Mouse (Mus musculus): ENCODE data around the gene Cacna1i. TPM values are rescaled to one million over a fixed set of nuclear protein-coding genes. Genes with fewer than 3 reads are reported as not detected.

Cacna1i gene
- total RNA-seq, 2 experiments from 2014 or later, result 36.1 to 41.4 TPM

DNA sequence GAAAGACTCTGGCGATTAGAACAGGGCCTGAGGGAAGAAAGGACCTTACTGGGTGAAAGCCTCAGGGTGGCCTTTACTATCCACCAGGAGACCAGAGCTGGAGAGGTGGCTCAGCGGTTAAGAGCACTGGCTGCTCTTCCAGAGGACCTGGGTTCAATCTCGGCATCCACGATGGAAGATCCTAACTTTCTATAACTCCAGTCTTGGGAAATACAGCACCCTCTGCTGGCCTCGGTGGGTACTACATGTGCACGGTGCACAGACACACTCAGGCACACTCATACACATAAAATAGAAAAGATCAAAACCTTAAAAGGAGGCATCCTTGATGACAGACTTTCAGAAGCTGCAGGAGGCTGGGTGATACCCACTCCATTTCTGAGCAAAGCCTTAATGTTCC lies 6.4 kb upstream of the Cacna1i start:
- TF ChIP-seq CTCF (conservative IDR thresholded peaks at IDR 0.05), result peak; percentile 81
- Histone ChIP-seq H3K4me3 (no peak overlapping the region), H3K27ac (no peak overlapping the region)
- peak in 1 of 2 experiments; percentile 47 for DNase-seq (ENCODE audit: low spot score in 2 of 2)

DNA sequence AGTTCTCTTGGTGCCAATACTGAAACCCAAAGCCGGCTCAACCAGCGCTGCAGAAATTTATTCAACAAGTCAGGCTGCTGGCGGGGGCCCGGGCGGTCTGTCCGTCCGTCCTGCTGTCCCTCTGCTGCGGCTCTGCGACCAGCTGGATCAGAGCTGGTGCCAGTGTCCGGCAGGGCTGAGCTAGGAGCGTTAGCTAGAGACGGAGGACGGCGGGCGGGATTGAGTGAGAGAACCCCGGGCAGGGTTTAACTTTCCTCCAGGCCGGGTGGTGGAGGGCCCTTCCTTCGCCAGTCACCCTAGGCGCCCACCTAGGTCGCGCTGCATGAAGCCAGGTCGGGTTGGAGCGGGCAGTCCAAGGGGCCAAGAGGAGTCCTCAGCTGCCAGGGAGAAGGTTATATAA lies 998 bp downstream of the Cacna1i start:
- DNase-seq (ENCODE audit: low spot score in 2 of 2), result no peak
- no peak for TF ChIP-seq CTCF (conservative IDR thresholded peaks at IDR 0.05)
- Histone ChIP-seq H3K4me3 (peak overlapping the region; percentile 68), H3K27ac (peak overlapping the region; percentile 88)

DNA sequence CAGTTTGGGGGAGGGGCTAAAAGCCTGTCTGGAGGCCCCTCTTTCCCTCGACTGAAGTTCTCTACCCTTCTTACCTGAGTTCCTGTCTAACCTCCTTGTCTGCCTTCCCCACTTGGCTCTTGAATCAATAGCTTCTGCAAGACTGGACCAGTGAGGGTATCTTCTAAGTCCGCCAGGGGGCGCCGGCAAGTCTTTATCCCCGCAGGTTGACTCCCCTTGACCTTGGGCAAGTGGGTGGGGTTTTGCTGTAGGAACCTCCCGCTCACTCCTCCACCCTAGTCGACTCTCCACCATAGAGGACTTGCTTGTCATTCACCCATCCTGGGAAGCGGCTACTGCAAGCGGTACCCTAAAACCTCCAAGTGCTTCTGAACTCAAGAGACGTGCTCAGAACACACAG lies 2.4 kb downstream of the Cacna1i start:
- peak; percentile 84 for TF ChIP-seq CTCF (conservative IDR thresholded peaks at IDR 0.05)
- H3K4me3 ChIP-seq, result peak overlapping the region; percentile 33
- no peak overlapping the region for H3K27ac ChIP-seq
- peak; percentile 66 to 73 for DNase-seq (ENCODE audit: low spot score in 2 of 2)

DNA sequence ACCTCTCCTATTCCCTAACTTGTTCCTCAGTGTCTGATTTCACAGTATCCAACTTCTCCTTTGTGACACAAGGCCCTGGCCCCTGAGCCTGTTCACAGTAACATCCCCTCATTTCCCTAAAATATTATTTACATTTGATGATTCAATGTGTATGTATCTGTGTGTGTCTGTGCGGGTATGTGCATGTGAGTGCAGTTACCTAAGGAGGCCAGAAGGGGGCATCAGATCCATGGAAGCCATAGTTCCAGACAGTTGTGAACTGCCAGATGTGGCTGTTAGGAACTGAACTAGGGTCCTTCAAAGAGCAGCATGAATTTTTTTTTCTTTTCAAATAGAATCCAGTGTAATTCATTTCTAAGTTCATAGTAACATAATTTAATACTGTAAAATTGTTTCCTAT lies 10.1 kb downstream of the Cacna1i start:
- TF ChIP-seq CTCF (conservative IDR thresholded peaks at IDR 0.05), result peak; percentile 62
- DNase-seq (ENCODE audit: low spot score in 2 of 2), result no peak
- no peak overlapping the region for H3K4me3 ChIP-seq
- H3K27ac ChIP-seq, result no peak overlapping the region

DNA sequence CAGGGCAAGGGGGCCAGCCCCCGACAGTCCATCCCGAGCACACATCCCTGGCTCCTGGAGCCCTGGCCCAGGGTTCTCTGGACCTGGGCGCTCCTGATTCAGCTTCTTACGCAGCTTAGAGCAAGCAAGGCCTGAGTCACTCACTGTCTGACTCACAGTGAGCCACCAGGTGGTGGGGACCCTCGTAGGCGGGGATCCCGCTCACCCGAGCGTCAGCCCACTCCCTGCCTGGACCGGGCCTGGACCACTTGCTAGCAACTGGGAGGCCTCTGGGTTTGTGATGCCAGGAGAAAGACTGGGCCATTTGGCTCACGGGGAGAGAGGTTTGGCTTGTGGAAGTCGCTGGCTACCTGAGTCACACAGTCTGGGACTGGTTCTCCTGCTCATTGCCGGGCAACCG lies 16.7 kb downstream of the Cacna1i start:
- peak; percentile 26 to 28 for DNase-seq (ENCODE audit: low spot score in 2 of 2)
- no peak overlapping the region for H3K27ac ChIP-seq
- TF ChIP-seq CTCF (conservative IDR thresholded peaks at IDR 0.05), result no peak
- H3K4me3 ChIP-seq, result no peak overlapping the region

DNA sequence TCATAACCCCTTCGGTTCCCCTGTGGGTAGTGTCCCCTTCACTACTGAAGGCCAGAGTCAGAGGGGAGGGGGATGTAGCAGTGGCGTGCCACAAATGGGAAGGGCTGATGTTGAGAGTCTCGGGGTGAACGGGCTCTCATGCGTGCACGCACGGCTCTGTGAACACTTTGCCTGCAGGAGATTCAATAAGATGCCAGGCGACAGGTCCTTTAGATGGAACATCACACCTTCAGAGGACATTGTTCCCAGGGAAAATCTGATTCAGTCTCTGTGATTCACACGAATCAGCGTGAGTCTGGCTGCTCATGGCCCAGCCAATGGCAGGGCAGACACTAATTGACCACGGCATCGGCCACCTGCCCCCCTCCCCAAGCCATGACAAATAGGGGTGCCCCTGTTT lies 17.1 kb downstream of the Cacna1i start:
- no peak for TF ChIP-seq CTCF (conservative IDR thresholded peaks at IDR 0.05)
- H3K4me3 ChIP-seq, result no peak overlapping the region
- DNase-seq (ENCODE audit: low spot score in 2 of 2), result no peak
- H3K27ac ChIP-seq, result no peak overlapping the region

DNA sequence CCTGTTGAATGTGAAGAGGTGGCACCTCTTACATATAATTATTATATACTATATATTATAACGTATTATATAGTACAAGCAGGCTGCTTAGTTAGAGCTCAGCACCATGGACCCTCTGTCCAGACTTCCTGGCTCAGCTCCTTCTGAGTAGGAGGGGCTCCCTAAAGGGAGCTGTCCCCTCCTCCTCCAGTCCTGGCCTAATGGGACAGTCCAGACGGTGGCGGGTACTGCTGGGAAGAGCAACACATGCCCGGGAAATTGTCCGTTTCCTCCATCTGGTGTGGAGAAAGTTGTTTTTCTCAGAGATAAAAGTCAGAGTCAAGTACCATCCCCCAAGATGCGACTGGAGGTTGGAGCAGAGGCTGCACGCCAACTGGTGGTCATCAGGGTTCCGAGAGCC lies 19.1 kb downstream of the Cacna1i start:
- no peak overlapping the region for H3K27ac ChIP-seq
- DNase-seq (ENCODE audit: low spot score in 2 of 2), result no peak
- TF ChIP-seq CTCF (conservative IDR thresholded peaks at IDR 0.05), result no peak
- no peak overlapping the region for H3K4me3 ChIP-seq

DNA sequence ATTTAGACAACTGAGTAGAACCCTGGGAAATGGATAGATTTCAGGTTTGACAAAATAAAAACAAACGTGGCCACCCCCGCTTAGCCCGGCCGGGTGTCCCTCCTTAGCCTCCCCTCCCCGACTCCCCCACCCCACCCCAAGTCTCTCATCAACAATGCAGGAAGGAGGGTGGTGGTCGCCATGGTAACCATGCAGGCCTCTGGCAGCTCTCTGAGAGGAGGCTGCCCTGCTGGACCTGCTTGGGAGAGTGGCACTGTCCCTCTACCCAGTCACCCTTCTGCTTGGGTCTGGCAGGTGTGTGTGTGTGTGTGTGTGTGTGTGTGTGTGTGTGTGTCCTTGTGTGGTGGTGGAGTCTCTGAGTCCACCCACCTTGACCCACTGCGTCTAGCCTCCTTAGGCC lies 27.7 kb downstream of the Cacna1i start:
- H3K4me3 ChIP-seq, result no peak overlapping the region
- TF ChIP-seq CTCF (conservative IDR thresholded peaks at IDR 0.05), result no peak
- DNase-seq (ENCODE audit: low spot score in 2 of 2), result no peak
- H3K27ac ChIP-seq, result no peak overlapping the region

DNA sequence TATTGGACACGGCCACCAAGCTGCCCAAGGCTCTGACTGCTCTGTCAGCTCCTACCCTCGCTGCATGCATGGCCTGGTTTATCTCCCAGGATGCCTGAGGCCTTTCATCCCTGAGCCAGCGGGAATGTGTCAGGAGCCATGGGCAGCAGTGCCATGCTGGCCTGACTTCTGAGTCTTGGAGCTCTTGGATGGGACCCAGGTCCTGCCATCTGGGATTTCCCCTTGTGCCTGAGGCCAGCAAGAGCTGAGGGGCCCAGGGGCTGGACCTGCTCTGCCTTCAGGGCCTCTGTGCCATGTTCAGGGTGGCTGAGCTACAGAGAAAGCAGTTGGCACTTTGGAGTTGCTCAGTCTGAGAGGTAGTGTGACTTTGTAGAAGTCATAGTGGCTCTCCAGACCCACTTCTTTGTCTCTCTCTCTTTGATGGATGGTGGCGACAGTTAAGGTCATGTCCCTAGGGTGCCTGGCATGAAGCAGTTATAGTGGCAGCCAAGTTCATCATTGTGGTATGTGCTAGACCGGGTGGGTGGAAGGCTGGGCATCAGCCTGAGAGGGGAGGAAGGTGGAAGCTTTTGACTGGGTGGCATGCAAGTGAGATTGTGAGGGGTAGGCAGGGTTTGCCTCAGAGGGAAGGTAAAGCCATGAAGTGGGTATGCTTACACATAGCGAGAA lies 30.1 kb downstream of the Cacna1i start:
- Histone ChIP-seq H3K27ac (no peak overlapping the region), H3K4me3 (no peak overlapping the region)
- DNase-seq (ENCODE audit: low spot score in 2 of 2), result no peak
- no peak for TF ChIP-seq CTCF (conservative IDR thresholded peaks at IDR 0.05)

DNA sequence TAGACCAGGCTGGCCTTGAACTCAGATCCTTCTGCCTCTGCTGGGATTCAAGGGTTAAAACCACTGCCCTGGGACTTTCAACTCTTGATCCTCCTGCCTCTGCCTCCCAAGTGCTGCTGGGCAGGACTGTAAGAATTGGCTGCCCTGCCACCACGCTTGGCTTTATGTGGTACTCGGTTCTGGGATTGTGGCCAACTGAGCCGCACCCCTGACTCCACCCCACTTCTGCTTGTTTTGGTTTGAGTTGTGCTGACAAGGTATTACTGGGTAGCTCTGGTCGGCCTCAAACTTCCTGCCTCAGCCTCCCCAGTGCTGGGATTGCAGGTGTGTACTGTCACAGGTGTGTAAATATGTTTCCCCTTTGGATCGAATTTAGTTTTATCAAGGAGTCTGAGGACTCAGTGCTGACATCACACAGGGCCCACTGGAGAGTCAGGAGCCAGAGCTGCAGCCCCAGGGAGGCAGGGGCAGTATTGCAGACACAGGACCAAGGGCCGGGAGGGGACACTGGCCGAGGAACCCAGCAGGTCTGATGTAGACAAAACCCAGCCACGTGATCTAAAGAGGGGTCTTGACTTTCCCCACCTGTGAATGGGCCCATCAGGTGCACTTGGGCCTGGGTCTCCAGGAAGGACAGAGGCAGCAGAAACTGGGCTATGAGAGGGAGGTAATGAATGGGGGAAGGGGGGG lies 30.9 kb downstream of the Cacna1i start:
- no peak for DNase-seq (ENCODE audit: low spot score in 2 of 2)
- TF ChIP-seq CTCF (conservative IDR thresholded peaks at IDR 0.05), result no peak
- Histone ChIP-seq H3K4me3 (no peak overlapping the region), H3K27ac (no peak overlapping the region)

DNA sequence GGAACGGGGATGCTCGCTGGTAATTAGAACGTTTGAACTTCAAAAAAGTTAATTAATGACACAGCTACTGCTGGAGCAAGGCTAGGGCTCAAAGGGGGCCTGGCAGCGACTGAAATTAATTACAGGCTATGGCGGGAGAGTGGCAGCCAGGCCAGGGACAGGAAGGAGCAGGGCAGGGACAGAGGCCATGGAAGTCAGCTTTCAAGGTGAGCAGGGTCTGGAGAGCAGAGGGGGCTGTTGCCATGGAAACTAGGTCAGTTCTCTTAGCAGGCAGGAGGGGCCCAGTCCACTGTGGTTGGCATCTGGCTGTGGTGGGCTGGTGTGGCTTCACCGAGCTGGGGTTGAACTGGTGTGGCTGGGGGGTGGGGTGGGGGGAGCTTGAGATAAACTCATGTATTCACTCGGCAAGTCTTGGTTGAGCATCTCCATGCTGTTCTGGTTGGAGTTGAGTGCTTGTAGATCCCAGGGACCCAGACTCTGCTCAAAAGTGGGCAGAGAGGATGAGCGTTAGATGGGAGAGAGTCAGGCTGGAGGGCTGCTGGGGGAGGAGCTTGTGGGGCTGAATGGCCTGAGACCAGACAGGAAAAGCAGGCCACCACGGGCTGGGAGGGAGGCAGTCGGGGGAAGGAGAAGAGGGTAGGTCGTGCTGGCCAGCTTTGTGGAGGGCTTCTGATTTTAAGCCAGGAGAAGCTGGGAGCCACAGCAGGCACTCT lies 31.7 kb downstream of the Cacna1i start:
- Histone ChIP-seq H3K4me3 (no peak overlapping the region), H3K27ac (no peak overlapping the region)
- TF ChIP-seq CTCF (conservative IDR thresholded peaks at IDR 0.05), result no peak
- DNase-seq (ENCODE audit: low spot score in 2 of 2), result no peak

DNA sequence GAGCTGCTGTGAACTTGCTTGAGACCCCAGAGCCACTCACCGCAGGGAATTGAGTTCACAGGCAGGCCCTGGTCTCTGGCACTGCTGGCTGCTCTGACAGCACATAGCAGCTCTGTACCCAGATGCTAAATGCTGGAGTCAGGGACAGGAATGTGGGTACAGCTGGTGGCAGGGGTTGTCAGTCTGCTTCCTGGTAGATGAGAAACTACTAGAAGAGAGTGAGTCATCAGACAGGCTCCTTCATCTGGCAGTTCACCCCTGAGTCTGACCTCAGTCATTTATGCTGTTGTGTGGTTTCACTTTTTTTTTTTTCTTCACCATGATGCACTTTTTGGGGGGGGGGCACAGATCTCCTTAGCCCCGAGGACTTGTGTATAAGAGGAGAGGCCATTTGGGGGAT lies 32.3 kb downstream of the Cacna1i start:
- Histone ChIP-seq H3K27ac (no peak overlapping the region), H3K4me3 (no peak overlapping the region)
- no peak for DNase-seq (ENCODE audit: low spot score in 2 of 2)
- no peak for TF ChIP-seq CTCF (conservative IDR thresholded peaks at IDR 0.05)

DNA sequence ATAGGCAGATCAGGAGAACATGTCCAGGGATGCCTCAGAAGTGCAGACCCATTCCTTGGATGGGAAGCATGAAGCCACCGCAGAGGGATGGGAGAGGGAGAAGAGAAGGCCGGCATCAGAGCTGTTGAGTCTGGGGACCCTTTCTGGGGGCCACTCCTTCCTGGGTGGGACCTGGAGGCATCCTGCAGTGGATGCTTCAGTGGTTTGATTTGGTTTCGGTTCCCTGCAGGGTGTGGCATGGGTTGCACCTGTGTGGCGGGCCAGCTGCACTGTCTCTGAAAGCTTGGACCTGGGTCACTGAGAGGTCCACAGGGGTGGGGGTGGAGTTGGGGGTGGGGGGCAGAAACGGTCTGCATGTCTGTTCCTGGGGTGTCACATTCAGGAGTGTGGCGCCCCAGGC lies 32.9 kb downstream of the Cacna1i start:
- TF ChIP-seq CTCF (conservative IDR thresholded peaks at IDR 0.05), result no peak
- no peak overlapping the region for H3K27ac ChIP-seq
- no peak overlapping the region for H3K4me3 ChIP-seq
- no peak for DNase-seq (ENCODE audit: low spot score in 2 of 2)
